Mouse (Mus musculus): Measurements from ENCODE around the gene Fdxacb1. TPM values are rescaled to one million over a fixed set of nuclear protein-coding genes. Genes with fewer than 3 reads are reported as not detected.

Gene Fdxacb1
- total RNA-seq, 2 experiments from 2014 or later: 3.5 to 5.8 TPM

- no peak for ATAC-seq (replicated peaks; ENCODE audit: low FRiP score, poor library complexity, severe bottlenecking)
These were observed 22.2 kb upstream of the Fdxacb1 start for GRCm38 (mm10) chr9:50745806-50746205.

GRCm38 (mm10) chr9:50746214-50746677, 21.8 kb upstream of the Fdxacb1 start, which contains the start of gene 2310030G06Rik:
2310030G06Rik (minus strand) TSS chr9:50746536.
- ATAC-seq (replicated peaks; ENCODE audit: low FRiP score, poor library complexity, severe bottlenecking): no peak

GRCm38 (mm10) chr9:50750706-50751105, 17.3 kb upstream of the Fdxacb1 start:
- ATAC-seq (replicated peaks; ENCODE audit: low FRiP score, poor library complexity, severe bottlenecking): no peak

- ATAC-seq (replicated peaks; ENCODE audit: low FRiP score, poor library complexity, severe bottlenecking): no peak
These were observed 16.7 kb upstream of the Fdxacb1 start, which contains the start of gene Cryab for GRCm38 (mm10) chr9:50751323-50751722. Cryab (plus strand) TSS chr9:50751325.

GRCm38 (mm10) chr9:50752054-50752602, 15.9 kb upstream of the Fdxacb1 start, which contains the start of gene Hspb2:
Hspb2 (minus strand) TSS chr9:50752354.
- no peak for ATAC-seq (replicated peaks; ENCODE audit: low FRiP score, poor library complexity, severe bottlenecking)

- ATAC-seq (replicated peaks; ENCODE audit: low FRiP score, poor library complexity, severe bottlenecking): no peak
These were observed 15.0 kb upstream of the Fdxacb1 start for GRCm38 (mm10) chr9:50752784-50753615.

- ATAC-seq (replicated peaks; ENCODE audit: low FRiP score, poor library complexity, severe bottlenecking): no peak
These were observed 14.1 kb upstream of the Fdxacb1 start for GRCm38 (mm10) chr9:50753947-50754346.

GRCm38 (mm10) chr9:50756711-50757110, 11.3 kb upstream of the Fdxacb1 start:
- no peak for ATAC-seq (replicated peaks; ENCODE audit: low FRiP score, poor library complexity, severe bottlenecking)

- no peak for ATAC-seq (replicated peaks; ENCODE audit: low FRiP score, poor library complexity, severe bottlenecking)
These were observed 6.4 kb upstream of the Fdxacb1 start for GRCm38 (mm10) chr9:50761520-50762243.

- no peak for ATAC-seq (replicated peaks; ENCODE audit: low FRiP score, poor library complexity, severe bottlenecking)
These were observed 4.7 kb upstream of the Fdxacb1 start for GRCm38 (mm10) chr9:50763331-50763730.

- ATAC-seq (replicated peaks; ENCODE audit: low FRiP score, poor library complexity, severe bottlenecking): peak; percentile 62
These were observed 417 bp upstream of the Fdxacb1 start for GRCm38 (mm10) chr9:50767531-50768106.

GRCm38 (mm10) chr9:50770011-50770410, 2.0 kb downstream of the Fdxacb1 start:
- no peak for ATAC-seq (replicated peaks; ENCODE audit: low FRiP score, poor library complexity, severe bottlenecking)

GRCm38 (mm10) chr9:50774026-50774462, 6.0 kb downstream of the Fdxacb1 start:
- ATAC-seq (replicated peaks; ENCODE audit: low FRiP score, poor library complexity, severe bottlenecking): no peak

- peak; percentile 74 for ATAC-seq (replicated peaks; ENCODE audit: low FRiP score, poor library complexity, severe bottlenecking)
These were observed 7.1 kb downstream of the Fdxacb1 start, which contains the start of the genes Alg9 and 1110032A03Rik for GRCm38 (mm10) chr9:50774991-50775612. Alg9 (plus strand) TSS chr9:50775019. 1110032A03Rik (minus strand) TSS chr9:50775520.

GRCm38 (mm10) chr9:50775662-50776126, 7.7 kb downstream of the Fdxacb1 start:
- ATAC-seq (replicated peaks; ENCODE audit: low FRiP score, poor library complexity, severe bottlenecking): peak; percentile 37

GRCm38 (mm10) chr9:50776162-50776760, 8.2 kb downstream of the Fdxacb1 start:
- no peak for ATAC-seq (replicated peaks; ENCODE audit: low FRiP score, poor library complexity, severe bottlenecking)

GRCm38 (mm10) chr9:50782155-50782554, 14.1 kb downstream of the Fdxacb1 start:
- ATAC-seq (replicated peaks; ENCODE audit: low FRiP score, poor library complexity, severe bottlenecking): peak; percentile 82

GRCm38 (mm10) chr9:50795266-50795665, 27.2 kb downstream of the Fdxacb1 start:
- no peak for ATAC-seq (replicated peaks; ENCODE audit: low FRiP score, poor library complexity, severe bottlenecking)

GRCm38 (mm10) chr9:50796776-50797175, 28.7 kb downstream of the Fdxacb1 start:
- no peak for ATAC-seq (replicated peaks; ENCODE audit: low FRiP score, poor library complexity, severe bottlenecking)
